Mouse (Mus musculus) liver (tissue): ENCODE results near the gene Rcsd1.

Source experiments
- DNase-seq: peaks from one replicate; pipeline ENCODE4 v3.0.0-alpha.2; 2020; ENCODE audit warnings: mixed read lengths

The Rcsd1 gene

GRCm38 (mm10) chr1:165709629-165710256 is at the start of gene Rcsd1:
Rcsd1 (minus strand) TSS chr1:165709757.
- peak; percentile 60 for DNase-seq

GRCm38 (mm10) chr1:165755194-165755593 is 45.6 kb upstream of the Rcsd1 start:
- DNase-seq, result no peak

- no peak for DNase-seq
Observed at GRCm38 (mm10) chr1:165754205-165754604, 44.6 kb upstream of the Rcsd1 start.

- no peak for DNase-seq
Observed at GRCm38 (mm10) chr1:165751838-165752237, 42.3 kb upstream of the Rcsd1 start.

GRCm38 (mm10) chr1:165751142-165751541 is 41.6 kb upstream of the Rcsd1 start:
- DNase-seq, result no peak

- no peak for DNase-seq
Observed at GRCm38 (mm10) chr1:165748053-165748452, 38.5 kb upstream of the Rcsd1 start.

DNA sequence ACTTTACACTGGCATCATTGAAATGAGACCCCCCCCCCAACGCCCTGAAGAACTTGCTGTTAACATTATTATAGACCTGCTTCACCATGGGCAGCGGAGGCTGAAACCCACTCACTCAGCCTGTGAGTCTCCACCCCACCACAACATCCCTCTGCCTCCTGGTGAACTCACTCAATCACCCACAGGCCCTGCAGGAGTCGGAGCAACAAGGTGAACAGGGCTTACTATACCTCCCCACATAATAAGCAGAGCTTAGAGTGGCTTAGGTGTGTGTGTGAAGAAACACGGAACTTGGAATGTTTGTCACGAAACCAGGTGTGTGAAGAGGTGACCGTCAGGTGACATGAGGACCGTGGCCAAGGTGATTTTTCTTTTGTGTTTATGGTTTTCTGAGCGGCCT is 32.4 kb upstream of the Rcsd1 start:
- no peak for DNase-seq

DNA sequence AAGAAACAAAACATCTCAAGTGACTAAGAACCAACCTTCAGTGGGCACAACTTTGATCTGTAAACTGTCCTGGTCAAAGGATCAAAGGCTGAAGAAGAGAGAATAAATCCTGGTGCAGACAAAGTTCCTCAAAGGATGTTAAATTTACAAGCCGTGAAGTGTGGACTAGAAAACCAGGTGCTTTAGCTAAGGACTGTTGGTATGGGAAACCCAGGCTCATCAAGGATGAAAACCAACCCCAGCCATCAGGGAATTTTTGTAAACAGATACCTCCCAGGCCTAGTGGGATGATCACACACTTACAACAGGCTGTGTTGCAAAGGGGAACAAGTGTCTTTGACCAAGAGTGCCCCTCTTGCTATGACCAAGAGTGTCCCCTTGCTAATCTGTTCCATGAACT is 29.4 kb upstream of the Rcsd1 start:
- no peak for DNase-seq

GRCm38 (mm10) chr1:165737867-165738266 is 28.3 kb upstream of the Rcsd1 start:
- DNase-seq, result no peak

- DNase-seq, result no peak
Observed at GRCm38 (mm10) chr1:165737451-165737850, 27.9 kb upstream of the Rcsd1 start.

- peak; percentile 85 for DNase-seq
Observed at GRCm38 (mm10) chr1:165735826-165736818, 26.6 kb upstream of the Rcsd1 start.

DNA sequence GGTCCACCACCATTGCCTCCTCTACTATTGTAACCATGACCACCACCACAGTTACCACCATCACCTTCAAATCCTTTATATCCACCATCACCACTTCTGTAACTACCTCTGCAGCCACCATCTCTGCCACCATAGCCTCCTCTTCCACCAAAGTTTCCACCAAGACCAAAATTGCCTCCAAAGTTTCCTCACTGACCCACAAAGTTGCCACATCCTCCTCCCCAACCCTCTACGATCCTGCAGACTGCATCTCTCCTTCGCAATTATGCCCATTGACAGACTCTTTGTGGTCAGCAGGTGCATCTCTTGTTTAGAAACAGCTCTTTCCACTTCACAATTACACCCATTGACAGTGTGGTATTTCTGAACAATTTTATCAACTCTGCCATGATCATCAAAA is 25.3 kb upstream of the Rcsd1 start:
- DNase-seq, result no peak

- no peak for DNase-seq
Observed at GRCm38 (mm10) chr1:165731553-165731952, 22.0 kb upstream of the Rcsd1 start.

DNA sequence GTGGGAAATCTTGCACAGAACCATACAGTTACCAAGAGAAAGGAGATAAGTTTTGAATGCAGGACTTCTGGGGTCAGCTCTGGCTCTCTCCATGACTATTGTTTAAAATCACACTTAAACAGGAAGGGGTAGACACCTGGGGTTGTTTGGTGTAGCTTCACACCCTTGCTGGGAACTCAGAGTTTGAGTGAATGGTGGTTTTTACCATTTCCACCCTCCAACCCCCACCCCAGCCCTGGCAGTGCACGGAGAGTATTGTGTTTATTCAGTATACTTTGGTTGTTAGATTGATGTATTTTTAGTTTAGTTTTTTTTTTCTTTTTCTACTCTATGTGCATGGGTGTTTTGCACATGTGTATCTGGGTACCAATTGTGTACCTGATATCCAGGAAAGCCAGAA is 20.6 kb upstream of the Rcsd1 start:
- DNase-seq, result no peak

DNA sequence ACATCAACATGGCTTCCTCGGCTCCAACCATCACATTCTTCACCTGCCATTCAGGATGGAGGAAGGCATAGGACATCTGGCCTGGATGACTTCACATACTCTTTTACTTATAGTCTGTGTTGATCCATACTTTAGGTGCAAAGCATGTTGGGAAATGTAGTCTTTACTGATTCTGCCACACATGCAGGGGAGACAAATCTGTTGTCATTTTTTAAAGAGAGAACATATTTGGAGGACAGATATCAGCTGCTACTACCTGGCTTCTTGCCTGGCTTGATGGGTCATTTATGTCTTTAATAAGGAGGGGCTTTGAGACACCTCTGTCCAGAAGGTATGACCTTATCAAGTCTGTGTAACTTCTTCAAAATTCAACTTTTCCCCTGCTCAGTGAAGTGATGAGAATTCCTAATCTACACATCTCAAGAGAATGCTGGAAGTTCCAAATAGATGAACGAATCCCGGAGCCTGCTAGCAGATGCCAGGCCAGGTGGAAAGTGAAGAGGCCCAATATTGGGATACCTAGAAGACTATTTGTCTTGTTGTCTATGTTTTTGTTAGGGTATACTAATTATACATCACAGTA is 18.6 kb upstream of the Rcsd1 start:
- DNase-seq, result no peak

DNA sequence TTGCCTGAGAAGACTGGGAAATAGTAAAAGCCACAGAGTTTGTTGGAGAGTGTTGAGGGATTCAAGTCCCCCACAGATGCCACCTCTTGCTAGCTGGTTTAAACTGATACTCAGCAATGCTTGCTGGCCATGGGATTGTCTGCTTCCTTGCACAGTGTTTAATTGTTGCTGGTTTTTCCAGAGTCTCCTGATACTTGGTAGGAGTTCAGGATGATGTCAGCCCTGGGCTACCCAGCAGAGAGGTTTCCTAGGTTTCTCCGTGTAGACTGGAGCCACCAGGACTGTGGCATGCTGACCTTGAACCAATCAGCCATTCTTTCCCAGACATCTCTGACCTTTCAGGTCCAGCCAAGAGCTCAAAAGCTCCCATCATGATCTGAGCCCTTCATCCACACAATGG is 17.4 kb upstream of the Rcsd1 start:
- DNase-seq, result no peak

DNA sequence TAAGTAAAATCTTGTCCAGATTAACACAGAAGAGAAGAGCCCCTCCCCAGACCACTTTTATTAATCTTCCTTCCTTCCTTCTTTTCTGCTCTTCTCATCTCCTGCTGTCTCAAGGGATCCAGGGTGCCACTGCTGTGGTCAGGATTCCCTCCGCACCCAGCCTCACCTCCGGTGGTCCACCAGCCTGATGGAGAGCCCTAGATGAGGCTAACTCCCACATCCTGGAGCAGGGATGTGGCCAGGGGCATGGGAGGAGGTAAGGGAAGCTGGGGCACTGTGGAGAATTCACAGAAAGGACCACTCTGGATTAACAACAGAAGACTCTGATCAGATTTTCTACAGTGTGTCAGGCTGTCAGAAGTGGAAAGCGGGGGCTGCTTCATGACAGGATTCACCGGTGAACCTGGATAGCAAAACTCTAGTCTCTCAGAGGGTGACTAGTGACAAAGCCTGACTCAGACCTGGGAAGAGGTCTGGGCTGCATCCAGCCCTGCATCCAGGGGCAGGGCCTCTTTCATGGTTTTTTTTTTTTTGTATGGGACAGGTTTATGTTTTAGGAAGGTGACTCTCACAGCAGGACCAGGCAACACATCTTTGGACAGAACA is 15.6 kb upstream of the Rcsd1 start:
- no peak for DNase-seq

GRCm38 (mm10) chr1:165724219-165725033 is 14.9 kb upstream of the Rcsd1 start:
- DNase-seq, result no peak

GRCm38 (mm10) chr1:165722531-165723123 is 13.1 kb upstream of the Rcsd1 start:
- DNase-seq, result no peak

GRCm38 (mm10) chr1:165718543-165719105 is 9.1 kb upstream of the Rcsd1 start:
- DNase-seq, result no peak

DNA sequence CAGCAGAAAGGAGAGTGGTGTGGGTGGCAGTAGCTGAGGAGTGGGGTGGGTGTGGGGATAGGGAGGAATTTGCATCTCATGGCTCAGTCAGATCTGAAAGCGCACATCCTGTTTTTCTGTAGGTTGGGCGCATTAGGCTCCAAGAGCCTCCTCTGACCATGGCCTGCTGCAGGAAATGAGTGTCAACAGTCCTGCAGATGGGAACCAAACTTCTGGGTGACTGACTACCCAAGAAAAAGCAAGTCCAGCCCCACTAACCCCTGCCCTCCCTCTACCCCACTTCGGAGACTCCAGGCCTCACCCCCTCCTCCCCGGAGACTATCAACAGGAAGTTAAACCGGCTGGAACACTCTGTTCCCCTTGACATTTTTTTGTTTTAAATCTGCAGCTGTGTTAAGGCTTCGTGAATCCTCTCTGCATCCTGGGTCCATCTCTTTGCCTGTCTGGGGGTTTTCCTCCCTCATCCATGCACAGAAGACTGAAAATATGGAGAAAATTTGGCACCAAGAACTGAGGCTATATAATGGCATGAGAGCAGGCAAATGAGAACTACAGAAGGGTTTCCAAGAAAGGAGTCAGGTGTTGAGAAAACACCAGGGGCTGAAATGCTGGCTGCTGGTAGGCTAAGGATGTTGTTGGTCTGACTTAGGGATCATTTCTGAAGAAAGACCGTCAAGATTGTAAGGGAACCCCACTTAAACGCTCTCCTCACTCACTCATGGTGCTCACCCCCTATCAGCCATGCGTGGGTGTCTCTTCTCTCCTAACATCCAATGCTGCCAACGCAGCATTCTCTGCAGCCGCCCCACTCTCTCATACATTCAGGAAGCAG is 8.4 kb upstream of the Rcsd1 start:
- peak; percentile 38 for DNase-seq
